Mouse (Mus musculus): ENCODE data around the gene Nup214.

The Nup214 gene

DNA sequence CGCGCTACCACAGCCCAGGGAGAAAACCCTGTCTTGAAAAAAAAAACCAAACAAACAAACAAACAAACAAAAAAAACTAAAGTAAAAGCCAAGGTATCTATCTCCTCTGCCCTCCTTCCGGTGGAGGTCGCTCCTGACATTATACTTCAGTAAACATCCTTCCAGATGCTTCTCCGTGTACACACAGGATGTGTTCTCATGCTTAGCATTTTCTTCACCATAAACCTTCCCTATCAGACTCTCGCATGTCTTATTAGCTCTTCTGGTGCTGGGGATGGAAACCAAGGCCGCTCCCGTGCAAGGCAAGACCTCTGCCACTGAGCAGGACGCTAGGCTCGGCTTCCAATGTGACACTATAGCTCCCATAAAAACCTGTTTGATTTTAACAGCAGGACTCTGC, 103.5 kb downstream of the Nup214 start:
- DNase-seq: no peak

DNA sequence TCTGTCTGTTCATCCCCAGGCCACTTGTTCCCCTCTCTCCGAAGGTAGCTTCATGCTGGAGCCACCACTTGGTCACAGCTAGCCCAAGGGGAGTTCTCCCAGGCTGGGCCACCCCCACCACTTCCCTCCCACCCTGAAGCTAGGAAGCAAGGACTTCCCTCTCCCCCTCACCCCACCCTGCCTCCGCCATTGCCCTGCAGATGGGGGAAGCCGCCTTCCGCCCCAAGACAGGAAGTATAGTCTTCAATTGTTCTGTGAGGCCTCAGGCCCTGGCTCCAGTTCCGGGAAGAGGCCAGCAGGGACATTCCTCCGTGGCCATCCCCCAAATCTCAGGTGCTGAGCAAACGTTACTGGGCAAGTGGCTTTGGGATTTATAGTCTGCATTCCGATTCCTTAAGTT, 104.3 kb downstream of the Nup214 start:
- no peak for DNase-seq

DNA sequence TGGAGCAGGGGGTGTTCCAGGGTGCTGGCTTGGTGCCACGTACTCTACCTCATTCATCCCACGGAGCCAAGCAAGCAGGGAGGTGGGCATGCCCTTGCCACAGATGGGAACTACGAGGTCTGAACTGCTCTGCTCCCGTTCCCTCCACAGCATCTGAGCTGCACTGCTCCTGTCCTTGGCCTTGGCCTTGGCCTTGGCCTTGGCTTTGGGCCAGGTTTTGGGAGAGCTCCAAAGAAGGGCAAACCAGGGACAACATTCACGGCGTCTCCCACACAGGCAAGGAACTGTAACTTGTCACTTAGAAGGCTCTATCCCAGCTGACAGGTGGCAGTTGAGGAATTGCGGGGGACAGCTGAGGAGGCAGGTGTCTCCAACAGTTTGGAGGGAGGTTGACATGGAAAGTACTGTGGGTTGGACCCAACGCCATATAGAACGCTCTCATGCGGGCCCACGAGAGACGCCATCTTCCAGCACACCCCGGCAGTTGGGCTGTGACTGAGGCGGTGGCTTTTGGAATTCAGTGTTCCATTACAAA, 105.0 kb downstream of the Nup214 start:
- DNase-seq: no peak

DNA sequence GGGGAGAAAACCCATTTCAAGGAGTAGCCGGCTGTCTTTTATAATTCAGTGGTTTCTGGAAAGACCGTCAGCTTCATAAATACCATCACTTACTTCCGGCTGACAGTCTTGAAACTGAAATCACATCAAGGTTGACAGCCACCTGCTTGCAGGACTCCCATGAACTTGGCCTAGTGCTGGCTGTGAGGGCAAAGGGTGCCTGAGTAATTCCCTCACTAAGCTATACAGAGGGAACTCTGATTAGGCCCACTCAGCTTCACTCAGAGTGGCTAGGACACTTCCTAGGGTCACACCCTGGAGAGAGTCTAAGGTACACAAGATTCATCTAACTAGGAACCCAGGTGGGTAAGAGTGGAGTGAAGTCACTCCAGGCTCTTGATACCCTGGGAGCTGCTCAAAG, 106.4 kb downstream of the Nup214 start:
- no peak for DNase-seq

DNA sequence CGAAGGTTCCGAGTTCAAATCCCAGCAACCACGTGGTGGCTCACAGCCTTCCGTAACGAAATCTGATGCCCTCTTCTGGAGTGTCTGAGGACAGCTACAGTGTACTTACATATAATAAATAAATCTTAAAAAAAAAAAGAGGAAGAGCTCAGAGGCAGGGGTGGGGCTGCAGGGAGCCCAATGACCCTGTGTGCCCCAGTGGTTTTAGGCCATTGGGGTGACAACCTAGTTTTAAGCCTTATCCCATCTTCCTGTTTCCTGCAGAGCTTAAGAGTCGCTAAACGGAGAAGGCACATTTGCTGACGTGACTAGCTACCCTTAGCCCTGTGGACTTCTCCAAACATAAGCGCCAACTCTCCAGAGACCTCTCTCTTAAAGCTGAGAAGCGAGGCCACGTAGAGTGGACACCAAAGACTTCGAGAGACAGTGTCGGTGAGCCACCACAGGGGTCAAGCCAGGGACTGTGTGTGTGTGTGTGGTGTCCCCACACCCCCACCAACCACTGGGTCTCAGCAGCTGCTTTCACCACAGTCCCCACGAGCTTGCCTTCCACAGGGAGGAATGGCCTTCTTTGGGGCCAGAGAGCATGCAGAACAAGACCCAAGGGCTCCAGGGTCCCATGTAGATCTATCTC, 107.2 kb downstream of the Nup214 start:
- no peak for DNase-seq

DNA sequence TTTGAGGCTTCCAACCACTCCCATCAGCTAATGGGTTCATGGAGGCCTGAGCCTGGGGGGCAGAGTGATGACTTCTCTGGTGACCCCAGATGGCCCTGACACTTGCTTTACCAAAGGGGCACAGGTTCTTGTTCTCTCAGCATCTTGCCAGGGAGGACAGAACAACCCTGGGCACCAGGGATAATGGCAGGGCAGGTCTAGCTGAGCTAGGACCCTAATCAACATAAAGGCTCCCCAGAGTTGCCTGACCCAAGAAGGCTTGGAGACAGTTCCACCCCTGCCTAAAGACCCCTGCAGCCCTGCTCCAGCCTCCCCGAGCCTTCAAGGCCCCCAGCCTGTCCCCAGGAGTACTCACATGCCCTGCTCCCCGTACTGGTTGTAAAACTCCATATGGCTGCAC, 108.0 kb downstream of the Nup214 start:
- no peak for DNase-seq

DNA sequence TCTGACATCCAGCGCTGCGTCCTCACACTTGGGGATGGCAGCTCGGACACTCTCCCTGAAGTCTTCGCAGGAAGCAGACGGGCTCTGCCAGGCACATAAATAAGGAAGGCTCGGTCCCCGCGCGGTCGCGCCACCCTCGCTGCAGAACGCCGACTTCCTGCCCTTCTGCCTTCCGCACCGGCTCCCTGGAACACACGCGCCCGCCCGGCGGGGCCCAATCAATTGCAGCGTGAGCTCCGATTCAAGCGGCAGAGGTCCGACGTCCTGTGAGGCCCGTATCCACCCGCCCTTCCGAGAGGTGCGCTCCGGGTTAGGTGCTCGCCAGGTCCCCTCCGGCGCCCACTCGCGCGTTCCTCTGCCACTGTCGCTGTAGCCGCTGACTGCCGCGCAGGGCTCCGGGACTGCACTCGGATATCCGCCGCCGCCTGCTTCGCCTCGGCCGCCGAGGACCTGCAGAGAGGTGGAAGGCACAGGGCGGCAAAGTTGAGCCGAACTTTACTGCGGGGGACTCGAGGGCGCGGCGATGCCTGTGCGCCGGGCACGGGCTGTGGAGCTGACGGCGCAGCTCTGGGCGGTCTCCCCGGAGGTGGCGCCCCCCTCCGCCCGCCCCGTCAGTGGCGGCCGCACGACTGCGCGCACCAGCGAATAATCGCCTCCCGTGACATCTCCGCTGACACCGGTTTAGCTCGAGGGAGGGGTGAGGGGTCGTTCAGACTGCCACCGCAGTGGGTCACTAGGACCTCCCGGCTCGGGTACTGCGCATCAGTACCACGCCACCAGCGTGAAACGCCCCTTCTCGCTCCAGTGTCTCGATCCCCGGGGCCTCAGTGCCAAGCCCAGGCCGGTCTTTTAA, 109.1 kb downstream of the Nup214 start:
- DNase-seq: no peak

DNA sequence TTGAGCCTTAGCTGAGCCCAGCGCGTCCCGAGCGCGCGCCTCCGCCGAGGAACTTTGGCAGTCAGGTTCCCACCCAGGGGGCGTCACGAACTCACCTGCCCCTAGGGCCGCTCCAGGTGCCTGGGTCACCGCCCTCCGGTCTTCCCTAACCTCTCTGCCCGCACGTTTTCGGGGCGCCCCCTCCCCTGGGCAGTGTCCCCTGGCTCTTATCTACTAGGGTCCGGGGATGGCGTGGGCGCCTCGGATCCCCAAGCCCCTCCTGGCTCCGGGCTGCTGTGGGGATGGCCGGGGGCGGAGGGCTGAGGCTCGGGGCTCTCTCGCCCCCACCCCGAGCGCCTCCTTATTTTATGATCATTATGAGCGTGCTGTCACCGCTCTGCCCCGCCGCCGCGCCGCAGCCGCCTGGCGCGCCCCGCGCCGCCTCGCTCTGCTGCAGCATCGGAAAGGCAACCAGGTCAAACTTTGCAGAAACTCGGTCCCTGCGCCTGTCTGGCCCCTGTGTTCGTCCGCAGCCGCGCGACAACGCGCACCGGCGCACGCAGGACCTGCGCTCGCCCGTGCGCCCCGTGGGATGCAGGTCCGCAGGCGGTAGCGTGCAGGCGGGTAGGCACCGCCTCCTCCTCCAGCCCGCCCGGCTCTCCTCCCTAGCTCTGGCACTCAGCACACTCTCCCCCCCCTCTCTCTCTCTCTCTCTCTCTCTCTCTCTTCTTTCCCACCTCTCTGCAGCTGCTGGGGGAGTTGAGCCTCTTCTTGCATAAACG, 110.1 kb downstream of the Nup214 start, which contains the start of gene Fam78a:
Fam78a (minus strand) TSS at position 747 of the 761 bp plus-strand sequence.
- peak; percentile 34 to 38 for DNase-seq

DNA sequence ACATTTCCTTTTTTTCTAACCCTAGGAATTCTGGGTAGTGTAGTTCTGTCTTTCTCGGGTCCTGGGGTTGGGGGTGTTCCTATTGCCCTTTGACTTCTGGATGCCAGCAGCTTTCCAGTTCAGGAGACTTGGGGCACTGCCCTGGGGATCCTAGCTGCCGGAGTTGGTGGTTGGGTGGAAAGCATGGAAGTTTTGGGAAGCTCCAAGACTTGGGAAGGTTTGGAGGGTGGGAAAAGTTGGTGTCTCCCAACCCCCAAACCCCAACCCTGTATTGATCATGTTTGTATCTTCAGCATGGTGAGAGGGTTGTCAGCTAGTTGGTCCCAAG, 110.6 kb downstream of the Nup214 start:
- no peak for DNase-seq

DNA sequence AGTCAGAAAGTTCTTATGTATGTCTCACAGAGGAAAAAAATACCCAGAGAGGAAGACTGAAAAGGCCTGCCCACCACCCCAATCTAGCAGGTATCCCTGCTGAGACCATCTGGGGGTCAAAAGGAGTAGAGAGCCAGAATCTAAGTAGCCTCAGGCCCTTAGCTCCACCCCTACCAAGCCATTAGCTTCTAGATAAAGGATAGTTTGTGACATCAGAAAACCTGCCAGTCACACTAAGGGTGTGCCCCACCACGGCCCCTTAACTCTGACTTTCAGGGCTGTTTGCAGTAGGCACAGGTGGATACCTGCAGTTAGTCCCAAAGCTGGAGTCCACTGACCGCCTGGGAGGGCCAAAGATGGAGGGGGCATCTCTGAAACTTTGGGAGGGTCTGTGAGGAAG, 111.0 kb downstream of the Nup214 start:
- no peak for DNase-seq

DNA sequence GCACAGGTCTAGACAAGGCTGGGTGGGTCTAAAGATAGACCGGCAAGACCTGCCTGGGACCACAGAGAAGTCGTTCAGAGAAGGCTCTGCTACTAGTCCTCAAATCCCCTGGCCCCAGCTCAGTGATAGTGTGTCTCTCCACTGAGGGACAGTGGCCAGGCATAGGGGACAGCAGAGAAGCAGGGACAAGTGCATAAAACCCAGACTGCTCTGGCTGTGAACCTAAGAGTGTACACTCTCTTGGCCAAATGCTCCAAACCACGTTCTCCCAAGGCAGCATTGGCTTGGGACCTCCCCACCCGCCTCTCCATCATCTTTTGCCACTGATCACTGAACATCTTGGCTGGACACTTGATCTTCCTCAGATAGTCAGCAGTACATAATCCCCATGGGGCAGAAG, 113.4 kb downstream of the Nup214 start:
- DNase-seq: no peak

DNA sequence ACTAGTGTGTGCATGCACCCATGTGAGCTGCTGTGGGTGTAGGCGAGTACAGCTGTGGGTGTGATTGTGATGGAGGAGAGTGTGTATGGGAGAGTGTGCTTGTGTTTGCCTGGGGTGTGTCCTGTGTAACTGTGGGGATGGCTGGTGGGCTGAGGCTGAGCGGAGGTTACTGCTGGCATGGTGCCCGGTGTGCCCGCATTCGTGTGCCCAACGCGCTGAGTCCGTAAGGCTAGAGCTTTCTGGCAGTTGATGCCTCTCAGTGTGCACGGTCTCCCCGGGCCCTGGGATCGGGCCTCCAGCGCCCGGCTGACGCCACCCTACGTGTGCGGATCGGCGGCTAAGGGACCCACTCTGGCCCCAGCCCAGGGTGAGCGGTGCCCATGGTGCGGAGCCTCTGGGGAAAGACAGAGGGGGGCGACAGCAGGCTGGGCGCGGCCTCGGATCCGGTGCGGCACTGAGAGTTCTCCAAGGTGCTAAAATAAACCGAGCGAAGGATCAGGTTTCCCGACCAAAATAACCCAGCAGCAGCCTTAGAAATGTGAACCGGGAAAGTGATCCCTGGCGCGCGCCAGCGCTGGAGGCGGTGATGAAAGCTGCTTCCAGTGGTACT, 114.2 kb downstream of the Nup214 start:
- DNase-seq: peak; percentile 40 to 61

DNA sequence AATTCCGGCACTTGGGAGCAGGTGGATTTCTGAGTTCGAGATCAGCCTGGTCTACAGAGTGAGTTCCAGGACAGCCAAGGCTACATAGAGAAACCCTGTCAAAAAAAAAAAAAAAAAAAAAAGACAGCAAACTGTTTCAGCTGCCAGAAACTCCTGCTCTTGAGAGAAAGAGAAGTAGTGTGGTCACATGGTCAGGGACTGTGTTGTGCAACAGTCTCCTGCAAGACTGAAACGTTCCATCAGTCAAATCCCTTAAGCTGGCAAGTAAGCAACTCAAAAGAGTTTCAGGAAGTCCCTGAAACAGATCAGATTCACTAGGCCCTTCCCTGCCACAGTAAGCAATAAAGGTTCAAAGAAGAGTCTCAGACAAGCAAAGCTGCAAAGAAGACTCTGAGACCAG, 115.4 kb downstream of the Nup214 start:
- no peak for DNase-seq

DNA sequence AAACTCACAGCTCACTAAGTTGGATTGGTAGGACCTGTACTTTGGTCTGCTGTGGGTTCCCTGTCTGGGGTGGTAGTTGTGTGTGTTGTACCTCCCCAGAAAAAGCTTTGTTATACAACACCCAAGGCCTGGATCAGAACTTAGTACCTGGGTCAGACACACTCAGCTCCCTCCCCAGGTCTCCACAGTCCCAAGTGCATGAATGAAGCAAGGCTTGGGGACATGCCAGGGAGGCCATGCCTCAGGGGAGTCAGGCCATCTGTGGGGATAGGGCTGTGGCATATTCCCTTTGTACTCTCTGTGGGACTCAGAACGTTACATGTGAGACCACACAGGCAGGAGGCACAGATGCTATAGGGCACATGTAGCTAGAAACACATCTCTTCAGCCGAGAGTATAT, 115.9 kb downstream of the Nup214 start:
- DNase-seq: peak in 1 of 2 experiments; percentile 36

DNA sequence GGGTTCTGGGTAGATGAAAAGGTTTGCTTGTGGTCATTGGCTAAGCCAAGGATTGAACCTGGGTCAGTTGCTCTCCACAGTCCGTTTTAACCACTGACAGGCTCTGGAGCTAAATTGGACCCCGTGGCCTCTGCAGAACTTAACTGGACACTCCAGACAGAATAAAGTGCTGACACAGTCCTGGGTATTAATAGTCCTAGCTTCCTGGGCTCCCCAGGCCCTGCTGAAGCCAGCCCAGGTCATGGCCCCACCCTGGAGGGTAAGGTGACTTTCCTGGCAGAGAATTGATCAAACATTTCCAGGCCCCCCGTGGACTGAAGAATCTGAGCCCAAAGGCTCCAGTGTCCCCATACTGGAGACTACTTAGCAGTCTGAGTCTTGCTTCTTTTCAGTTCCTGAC, 117.7 kb downstream of the Nup214 start:
- no peak for DNase-seq

DNA sequence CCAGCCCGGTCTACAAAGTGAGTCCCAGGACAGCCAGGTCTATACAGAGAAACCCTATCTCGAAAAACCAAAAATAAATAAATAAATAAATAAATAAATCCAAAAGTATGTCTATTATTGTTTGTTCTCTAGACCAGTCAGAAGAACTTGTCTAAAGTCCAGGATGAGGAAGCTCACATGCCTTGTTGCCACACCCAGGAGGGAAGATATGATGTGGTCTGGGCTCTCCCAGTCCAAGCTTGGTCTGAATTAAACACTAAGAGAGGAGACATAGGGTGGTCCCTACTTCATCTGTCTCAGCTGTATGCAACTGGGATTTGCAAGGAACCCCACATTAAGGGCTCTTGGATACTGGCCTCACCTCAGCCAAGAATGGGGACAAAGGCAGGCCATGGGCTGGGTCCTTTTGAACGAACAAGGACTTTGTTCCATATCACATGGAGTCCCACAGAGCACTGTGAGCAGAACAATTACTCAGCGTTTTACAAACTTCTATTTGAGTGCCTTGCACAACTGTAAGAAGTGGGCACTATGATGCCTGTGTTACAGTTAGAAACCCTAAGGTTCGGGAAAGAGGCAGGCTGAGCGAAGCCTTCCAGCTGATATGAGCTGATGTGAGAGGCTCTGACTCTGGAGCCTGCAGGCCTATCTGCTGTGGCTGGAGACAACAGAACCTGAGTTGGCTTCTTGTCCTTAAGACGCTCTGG, 119.9 kb downstream of the Nup214 start:
- no peak for DNase-seq

DNA sequence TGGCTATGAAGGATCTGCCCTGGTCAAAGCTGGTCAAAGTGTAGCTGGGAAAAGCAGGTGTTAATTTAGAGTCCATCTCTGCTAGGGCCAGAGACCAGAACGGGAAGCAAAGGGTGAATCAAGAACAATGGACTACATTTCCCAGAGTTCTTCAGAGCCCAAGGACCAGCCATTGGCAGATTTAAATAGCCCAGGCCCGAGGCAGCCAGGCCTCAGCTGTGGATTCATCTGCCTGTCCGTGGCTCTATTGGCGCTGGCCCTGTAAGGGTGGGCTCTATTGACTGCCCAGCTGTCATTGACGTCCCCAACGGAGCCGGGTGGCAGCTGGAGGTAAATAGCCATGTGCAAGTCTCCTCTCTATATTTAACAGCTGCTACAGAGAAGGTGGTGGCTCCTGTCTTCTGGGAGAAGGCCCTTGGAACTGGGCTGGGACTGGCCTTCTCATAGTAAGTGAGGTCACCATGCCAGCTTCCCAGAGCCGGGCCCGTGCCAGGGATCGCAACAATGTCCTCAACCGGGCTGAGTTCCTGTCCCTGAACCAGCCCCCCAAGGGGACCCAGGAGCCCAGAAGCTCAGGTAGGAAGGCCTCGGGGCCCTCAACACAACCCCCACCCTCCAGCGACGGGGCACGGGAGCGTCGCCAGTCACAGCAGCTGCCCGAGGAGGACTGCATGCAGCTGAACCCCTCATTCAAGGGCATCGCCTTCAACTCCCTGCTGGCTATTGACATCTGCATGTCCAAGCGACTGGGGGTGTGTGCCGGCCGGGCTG, 121.3 kb downstream of the Nup214 start, which contains the start of gene Plpp7:
Plpp7 (plus strand) TSS at position 178 of the 771 bp plus-strand sequence.
- DNase-seq: peak; percentile 87 to 88

DNA sequence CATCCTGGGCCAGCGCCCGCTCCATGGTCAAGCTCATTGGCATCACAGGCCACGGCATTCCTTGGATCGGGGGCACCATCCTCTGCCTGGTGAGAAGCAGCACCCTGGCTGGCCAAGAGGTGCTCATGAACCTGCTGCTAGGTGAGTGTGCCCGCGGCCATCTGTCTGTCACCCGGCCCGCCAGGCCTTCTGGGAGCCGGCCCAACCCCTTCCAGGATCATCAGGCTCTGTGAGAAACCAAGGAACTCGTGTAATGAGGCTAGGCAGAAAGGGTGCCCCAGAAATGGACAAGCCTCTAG, 121.8 kb downstream of the Nup214 start:
- DNase-seq: peak; percentile 70 to 73

DNA sequence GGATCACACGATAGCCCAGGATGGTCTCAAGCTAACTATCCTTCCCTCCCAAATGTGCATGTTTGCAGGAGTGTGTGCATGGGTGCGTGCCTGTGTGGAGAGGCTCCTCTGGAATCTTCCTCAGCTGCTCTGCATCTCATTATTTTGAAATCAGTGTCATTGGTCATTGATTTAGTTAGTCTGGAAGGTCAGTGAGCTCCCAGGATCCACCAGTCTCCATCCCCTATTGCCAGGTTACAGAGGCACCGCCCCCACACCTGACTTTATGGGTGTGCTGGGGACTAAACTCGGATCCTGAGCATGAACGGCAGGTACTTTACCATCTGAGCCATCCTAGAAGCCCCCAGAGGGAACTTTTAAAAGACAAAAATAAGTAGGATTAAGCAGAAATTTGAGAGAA, 128.7 kb downstream of the Nup214 start:
- no peak for DNase-seq

DNA sequence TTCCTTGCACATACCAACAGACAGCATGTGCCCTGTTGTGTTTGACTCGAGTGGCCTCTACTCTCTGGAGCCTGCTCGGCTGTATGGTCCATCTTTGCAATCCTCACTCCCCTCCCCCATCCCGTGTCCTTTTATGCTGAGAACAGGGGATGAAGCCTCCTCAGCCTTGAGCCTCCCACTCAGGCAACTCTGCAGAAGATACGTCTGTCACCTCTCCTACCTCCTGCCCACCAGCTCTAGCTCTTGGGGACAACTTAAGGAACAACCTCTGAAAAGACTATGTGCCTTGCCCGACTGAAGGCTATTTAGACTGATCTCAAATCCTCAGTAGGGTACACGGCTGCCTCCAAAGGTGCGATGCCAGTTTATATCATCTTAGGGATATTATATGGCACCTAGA, 129.3 kb downstream of the Nup214 start:
- DNase-seq: no peak
